Mouse (Mus musculus) left cerebral cortex, adult 2 months (tissue): ENCODE measurements around the gene Dnmt1. TPM values are rescaled to one million over a fixed set of nuclear protein-coding genes. Genes with fewer than 3 reads are reported as not detected.

Experiments used
- DNase-seq, 2 experiments: peaks; one replicate each; pipeline ENCODE4 v3.0.0; 2021 to 2022; ENCODE audit warnings: low spot score in 2 of 2, mixed read lengths in 1 of 2; ENCODE audit errors: extremely low spot score in 1 of 2
- H3K27ac ChIP-seq: fragments of 200-600 bp; 2 replicates; pipeline ENCODE4 v1.8.1; 2022
- H3K4me3 ChIP-seq: fragments of 200-600 bp; 2 replicates; pipeline ENCODE4 v1.8.1; 2022
- CTCF ChIP-seq: fragments of 200-600 bp; IDR thresholded peaks from 2 replicates; pipeline ENCODE4 v1.8.1; 2022; ENCODE audit warnings: antibody characterized with exemption, mild to moderate bottlenecking, moderate library complexity
- intact Hi-C: fragments of 180-260 bp; cut with DNase I; formaldehyde crosslinking; loops from one replicate; pipeline ENCODE4 v1.15.1; 2025
- total RNA-seq, 2 experiments: library from RNA; stranded (reverse); gene quantifications; 2 replicates each; pipeline ENCODE4 v1.2.3; 2021

Dnmt1 gene
- total RNA-seq, 2 experiments from 2014 or later, result 44.5 to 44.6 TPM

DNA sequence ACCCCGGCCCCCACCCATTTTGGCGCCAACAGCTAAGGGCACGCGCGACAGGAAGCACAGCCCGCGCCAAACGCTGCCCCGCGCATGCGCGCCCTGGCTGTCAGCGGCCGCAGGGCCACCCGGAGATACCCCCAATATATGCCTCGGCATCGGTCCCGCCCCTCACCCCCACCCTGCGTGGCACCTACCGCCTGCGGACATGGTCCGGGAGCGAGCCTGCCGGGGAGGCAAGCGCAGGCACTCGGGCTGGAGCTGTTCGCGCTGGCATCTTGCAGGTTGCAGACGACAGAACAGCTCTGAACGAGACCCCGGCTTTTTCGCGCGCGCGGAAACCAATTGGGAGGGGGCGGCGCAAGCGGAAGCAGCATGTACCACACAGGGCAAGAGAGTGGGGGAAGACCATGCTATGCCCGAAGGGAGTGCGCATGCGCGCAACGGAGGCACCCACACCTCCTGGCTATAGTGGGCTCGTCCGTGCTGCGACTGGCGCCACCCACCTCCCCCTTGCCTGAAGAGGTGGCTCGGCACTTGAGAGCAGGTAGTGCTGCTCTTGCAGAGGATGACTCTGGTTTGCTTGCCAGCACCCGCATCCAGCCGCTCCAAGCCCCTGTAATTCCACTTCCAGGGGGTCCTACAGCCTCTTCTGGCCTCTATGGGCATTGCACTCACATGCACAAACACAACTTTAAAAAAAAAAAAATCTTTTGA, 7.0 kb downstream of the Dnmt1 start:
- peak overlapping the region; percentile 85 for H3K27ac ChIP-seq
- intact Hi-C loops, result loop anchor here (1.0 to 2.0 kb wide), 2 partner anchors 50 to 78 kb away; partner anchors contain the start of gene Mrpl4

GRCm38 (mm10) chr9:20951966-20952519, 7.6 kb downstream of the Dnmt1 start:
- TF ChIP-seq CTCF, result no peak
- Histone ChIP-seq H3K27ac (peak overlapping the region; percentile 77), H3K4me3 (peak overlapping the region; percentile 89)
- intact Hi-C loops, result loop anchor here (1.0 to 2.0 kb wide), 2 partner anchors 50 to 79 kb away; partner anchors contain the start of gene Mrpl4
- peak in 1 of 2 experiments; percentile 26 for DNase-seq

More for the DNA sequence above, 7.0 kb downstream of the Dnmt1 start:
- peak; percentile 50 for TF ChIP-seq CTCF
- DNase-seq, result peak; percentile 96 to 97
- peak overlapping the region; percentile 89 for H3K4me3 ChIP-seq

DNA sequence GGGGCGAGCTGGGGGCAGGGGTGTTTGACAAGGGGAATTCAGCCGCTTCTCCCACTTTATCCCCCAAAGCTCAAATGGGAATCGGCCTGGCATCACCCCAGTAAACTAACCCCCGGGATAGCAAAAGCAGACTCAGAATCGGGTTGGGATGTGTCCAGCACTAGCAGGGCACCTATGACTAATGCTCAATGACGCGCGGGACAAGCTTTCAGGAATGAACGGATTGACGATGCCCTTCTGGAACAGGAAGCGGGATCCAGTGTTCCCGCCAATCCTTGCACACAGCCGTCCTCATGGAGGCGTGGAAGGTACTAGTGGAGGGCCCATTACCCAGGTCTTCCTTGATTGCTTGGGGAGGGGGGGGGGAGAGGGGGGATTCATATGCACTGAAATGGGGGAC, 8.2 kb downstream of the Dnmt1 start:
- H3K4me3 ChIP-seq, result peak overlapping the region; percentile 89
- no peak for TF ChIP-seq CTCF
- intact Hi-C loops, result no loop called here
- no peak overlapping the region for H3K27ac ChIP-seq
- peak in 1 of 2 experiments; percentile 29 for DNase-seq

DNA sequence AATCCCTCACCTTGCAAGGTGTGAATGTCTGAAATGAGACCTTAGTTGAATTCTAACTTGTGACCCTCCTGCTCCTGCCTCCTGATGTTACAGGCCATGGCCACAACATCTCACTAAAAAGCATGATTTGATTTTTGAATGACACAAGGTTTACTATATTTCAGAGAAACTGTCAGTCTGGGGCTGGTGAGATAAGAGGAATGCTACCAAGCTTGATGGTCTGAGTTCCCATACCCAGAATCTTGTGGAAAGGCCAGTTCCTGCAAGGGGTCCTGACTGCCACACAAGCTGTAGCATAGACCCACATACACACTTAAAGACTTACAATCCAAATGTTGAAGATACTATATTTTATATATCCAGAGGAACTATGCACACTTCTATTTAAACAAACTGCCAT, 9.3 kb downstream of the Dnmt1 start:
- no peak overlapping the region for H3K4me3 ChIP-seq
- no peak overlapping the region for H3K27ac ChIP-seq
- no peak for TF ChIP-seq CTCF
- DNase-seq, result no peak
- intact Hi-C loops, result no loop called here

DNA sequence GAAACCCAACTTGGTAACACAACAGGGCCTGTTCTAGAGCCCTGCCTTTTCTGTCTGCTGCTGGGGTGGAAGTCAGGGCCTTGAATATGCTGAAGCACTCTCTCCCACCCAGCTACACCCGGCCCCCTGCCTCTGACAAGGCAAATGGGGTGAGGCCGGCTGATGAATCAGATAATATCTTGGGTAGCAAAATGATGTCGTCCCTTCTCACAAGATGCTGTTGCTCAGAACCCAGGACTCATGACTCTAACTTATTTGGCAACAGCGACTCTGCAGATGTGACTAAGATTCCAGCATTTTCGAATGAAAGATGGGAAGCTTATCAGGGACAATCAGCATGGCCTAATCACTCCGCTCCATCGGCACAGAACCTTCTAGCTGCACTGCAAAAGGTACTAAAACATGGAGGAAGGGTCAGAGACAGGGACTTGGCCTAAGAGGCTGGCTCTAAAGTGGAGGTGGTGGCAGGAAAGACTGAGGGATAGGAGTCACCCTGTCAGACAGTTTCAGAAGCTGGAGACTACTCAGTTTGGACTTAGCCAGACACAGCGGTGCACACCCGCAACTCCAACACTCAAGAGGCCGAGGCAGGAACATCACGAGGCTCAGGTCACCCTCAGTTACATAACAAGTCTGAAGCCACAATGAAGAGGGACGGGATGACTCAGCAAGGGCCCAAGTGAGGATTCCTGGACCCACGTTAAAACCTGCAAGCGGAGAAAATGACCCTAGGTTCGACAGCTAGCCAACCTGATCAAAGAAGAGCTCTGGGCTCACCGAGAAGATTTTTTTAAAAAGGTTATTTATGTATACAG, 13.4 kb downstream of the Dnmt1 start:
- Histone ChIP-seq H3K4me3 (no peak overlapping the region), H3K27ac (no peak overlapping the region)
- no peak for TF ChIP-seq CTCF
- intact Hi-C loops, result no loop called here
- no peak for DNase-seq

DNA sequence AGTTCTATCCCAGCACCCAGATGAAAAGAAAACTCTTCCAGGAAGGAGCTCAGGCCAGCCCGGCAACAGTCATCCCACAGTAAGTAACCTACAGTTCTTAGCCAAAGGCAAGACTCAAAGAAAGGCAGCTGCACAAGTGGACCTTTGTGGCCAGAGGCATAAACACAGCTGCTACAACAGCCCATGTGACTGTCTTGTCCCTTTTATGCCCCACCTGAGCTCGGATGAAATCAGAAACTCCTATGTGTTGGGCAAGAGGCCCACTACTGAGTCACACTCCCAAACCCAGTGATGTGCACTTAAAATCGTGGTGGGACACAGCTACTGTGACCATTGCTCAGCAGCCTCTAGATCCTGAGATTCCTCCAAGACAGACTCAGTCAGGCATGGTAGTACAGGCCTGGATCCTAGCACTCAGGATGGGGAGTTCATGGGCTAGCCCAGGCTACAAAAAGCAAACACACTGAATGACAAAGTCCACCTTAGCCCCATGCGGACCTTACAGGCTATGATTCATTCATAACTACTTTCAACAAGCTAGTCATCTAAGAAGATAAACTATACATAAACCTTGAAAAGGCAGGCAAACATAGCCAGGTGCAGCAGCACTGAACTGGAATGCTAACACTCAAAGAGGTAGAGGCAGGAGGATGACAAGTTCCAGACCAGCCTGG, 14.9 kb downstream of the Dnmt1 start:
- no peak for DNase-seq
- TF ChIP-seq CTCF, result no peak
- H3K4me3 ChIP-seq, result no peak overlapping the region
- intact Hi-C loops, result no loop called here
- no peak overlapping the region for H3K27ac ChIP-seq

GRCm38 (mm10) chr9:20943911-20944310, 15.8 kb downstream of the Dnmt1 start:
- no peak for TF ChIP-seq CTCF
- Histone ChIP-seq H3K4me3 (no peak overlapping the region), H3K27ac (no peak overlapping the region)
- intact Hi-C loops, result no loop called here
- no peak for DNase-seq

GRCm38 (mm10) chr9:20943396-20943795, 16.3 kb downstream of the Dnmt1 start:
- TF ChIP-seq CTCF, result no peak; the same call in 1 of the 2 replicates
- DNase-seq, result no peak
- intact Hi-C loops, result no loop called here

GRCm38 (mm10) chr9:20923258-20923657, 36.4 kb downstream of the Dnmt1 start:
- Histone ChIP-seq H3K27ac (no peak overlapping the region), H3K4me3 (no peak overlapping the region)
- TF ChIP-seq CTCF, result no peak
- intact Hi-C loops, result no loop called here
- DNase-seq, result no peak

More at GRCm38 (mm10) chr9:20943396-20943795, 16.3 kb downstream of the Dnmt1 start:
- no peak overlapping the region for H3K4me3 ChIP-seq
- H3K27ac ChIP-seq, result no peak overlapping the region

GRCm38 (mm10) chr9:20916160-20916559, 43.5 kb downstream of the Dnmt1 start:
- intact Hi-C loops, result no loop called here
- Histone ChIP-seq H3K4me3 (no peak overlapping the region), H3K27ac (no peak overlapping the region)
- peak; percentile 50 for TF ChIP-seq CTCF
- DNase-seq, result no peak

DNA sequence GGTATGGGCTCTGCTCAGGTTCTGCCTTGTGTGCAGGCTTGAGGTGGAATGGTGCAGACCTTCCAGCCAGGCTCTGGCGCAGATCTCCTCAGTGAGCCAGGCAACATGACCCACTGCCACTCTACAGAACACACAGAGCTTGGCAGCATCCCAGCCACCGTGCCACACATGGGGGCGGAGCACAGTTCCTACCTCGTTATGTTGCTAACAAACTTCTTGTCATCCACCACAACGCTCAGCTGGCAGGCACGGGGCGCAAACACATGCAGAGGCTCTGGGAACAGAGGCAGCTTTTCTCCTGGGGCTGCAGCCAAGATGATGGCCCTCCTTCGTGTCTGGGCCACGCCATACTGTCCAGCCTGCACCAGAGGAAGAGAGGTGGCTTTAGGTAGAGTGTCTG, 49.7 kb downstream of the Dnmt1 start:
- no peak for DNase-seq
- H3K27ac ChIP-seq, result no peak overlapping the region
- intact Hi-C loops, result no loop called here
- no peak overlapping the region for H3K4me3 ChIP-seq
- no peak for TF ChIP-seq CTCF

GRCm38 (mm10) chr9:20902174-20902491, 57.6 kb downstream of the Dnmt1 start:
- no peak for DNase-seq
- TF ChIP-seq CTCF, result no peak
- H3K4me3 ChIP-seq, result no peak overlapping the region
- intact Hi-C loops, result no loop called here
- H3K27ac ChIP-seq, result no peak overlapping the region
